Mouse (Mus musculus): ENCODE measurements around the gene Fgfbp3. TPM values are rescaled to one million over a fixed set of nuclear protein-coding genes. Genes with fewer than 3 reads are reported as not detected.

Fgfbp3 gene
- polyA plus RNA-seq (2014; fragmentation: Illumina TruSeq; extraction: RNeasy Lipid Tissue Mini Kit (QIAGEN cat#74804); ENCODE audit: low read depth, low replicate concordance) = 2.4 TPM

DNA sequence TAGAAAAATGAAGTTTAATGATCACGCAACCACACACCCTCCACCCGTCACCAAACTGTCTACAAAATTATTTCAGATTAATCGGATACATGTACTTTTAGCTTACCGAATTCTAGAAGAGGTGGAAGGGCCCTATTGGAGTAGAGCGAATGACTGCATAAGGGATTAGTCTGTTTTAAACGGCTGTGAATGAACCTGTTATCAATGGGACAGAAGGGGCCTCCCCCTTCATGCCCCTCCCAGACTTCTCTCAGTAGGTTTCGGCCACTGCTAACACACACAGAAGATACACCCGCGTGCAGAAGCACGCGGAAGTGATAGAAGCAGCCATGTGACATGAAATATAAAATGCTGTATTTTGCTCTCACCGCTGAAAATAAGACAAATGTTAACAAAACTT is at the start of gene Fgfbp3:
TSS of gene Fgfbp3 (minus strand) at position 150 of the 400 bp plus-strand sequence.

DNA sequence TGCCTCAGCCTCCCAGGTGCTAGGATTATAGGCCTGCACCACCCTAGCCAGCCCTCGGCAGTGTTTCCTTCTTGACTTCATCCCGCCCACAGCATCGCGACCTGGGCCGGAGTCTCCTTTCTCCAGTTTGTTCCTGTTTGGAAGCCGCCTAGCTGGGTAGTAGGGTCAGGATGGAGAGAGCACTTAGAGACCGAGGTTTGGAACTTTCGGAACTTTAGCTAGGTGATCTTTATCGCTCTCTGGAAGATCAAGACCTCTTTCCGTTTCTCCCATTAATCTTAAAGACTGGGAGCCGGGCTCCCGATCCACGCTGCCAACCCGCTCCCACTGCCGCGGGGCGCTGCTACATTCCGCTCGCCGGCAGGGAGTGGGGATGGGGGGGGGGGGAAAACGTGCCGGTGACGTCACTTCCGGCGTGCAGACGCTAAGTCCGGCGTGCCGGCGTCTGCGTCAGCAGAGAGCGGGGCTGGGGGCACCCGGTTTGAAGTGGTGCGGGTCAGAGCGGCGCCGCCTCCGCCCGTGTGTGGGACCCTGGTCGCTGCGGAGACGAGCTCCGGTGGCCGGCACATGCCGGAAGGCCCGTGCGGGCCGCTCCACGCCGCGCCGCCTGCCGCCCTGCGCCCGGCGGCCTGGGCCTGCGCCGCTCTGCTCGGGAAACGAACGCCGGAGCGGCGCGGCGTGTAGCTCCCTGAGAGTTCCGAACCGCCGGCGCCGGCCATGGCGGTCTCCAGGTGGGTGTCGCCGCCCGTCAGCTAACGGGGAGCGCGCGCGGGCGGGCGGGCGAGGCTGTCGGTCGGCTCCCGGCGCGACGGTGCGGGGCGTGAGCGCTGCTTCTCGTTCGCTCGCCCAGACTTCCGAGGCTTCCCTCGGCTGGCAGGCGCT is 6.5 kb upstream of the Fgfbp3 start, which contains the start of gene Btaf1:
TSS of gene Btaf1 (plus strand) at position 409 of the 882 bp plus-strand sequence.

Other genes starting within 250 kb of the Fgfbp3 start
- 10.4 TPM for gene Ppp1r3c, start 183.0 kb downstream of the Fgfbp3 start, polyA plus RNA-seq (2014; fragmentation: Illumina TruSeq; extraction: RNeasy Lipid Tissue Mini Kit (QIAGEN cat#74804); ENCODE audit: low read depth, low replicate concordance)
- gene Tnks2, start 85.4 kb downstream of the Fgfbp3 start, polyA plus RNA-seq (2014; fragmentation: Illumina TruSeq; extraction: RNeasy Lipid Tissue Mini Kit (QIAGEN cat#74804); ENCODE audit: low read depth, low replicate concordance) = 50.6 TPM
- gene Btaf1, start 6.5 kb upstream of the Fgfbp3 start, polyA plus RNA-seq (2014; fragmentation: Illumina TruSeq; extraction: RNeasy Lipid Tissue Mini Kit (QIAGEN cat#74804); ENCODE audit: low read depth, low replicate concordance) = 11.3 TPM